Mouse (Mus musculus) embryonic fibroblast, embryonic 13.5 days (primary cell): ENCODE data around the gene Akap14.

Source experiments
- CTCF ChIP-seq: IDR thresholded peaks from 2 replicates; pipeline ENCODE4 v1.5.1; 2011; ENCODE audit warnings: mild to moderate bottlenecking, control low read depth, low read length, moderate library complexity, borderline replicate concordance; ENCODE audit not compliant: insufficient read depth
- POLR2A ChIP-seq: IDR thresholded peaks from 2 replicates; pipeline ENCODE4 v1.6.1; 2011; ENCODE audit warnings: low read depth, mild to moderate bottlenecking, control low read depth, low read length, moderate library complexity

DNA sequence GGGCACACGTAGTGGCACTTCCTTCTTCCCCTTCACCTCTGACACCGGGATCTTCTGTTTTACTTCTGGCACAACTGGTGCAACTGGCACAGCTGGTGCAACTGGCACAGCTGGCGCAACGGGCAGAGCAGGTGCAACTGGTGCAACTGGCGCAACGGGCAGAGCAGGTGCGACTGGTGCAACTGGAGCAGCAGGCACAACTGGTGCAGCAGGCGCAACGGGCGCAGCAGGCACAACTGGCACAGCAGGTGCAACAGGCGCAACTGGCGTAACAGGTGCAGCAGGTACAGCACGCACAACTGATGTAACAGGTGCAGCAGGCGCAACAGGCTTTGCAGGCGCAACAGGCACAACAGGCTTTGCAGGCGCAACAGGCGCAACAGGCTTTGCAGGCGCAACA is 5.5 kb downstream of the Akap14 start:
- TF ChIP-seq CTCF (no peak), POLR2A (no peak)
